Mouse (Mus musculus) gastrocnemius, adult 18-20 months (tissue): ENCODE measurements around the gene Ftsj1. TPM values are rescaled to one million over a fixed set of nuclear protein-coding genes. Genes with fewer than 3 reads are reported as not detected.

Experiments
- DNase-seq: peaks from one replicate; pipeline ENCODE4 v3.0.0; 2021; ENCODE audit warnings: low spot score
- long read RNA-seq, 2 experiments: library from polyadenylated mRNA; stranded (forward); transcript quantifications; one replicate each; pipeline ENCODE4 v2.0.0; 2021
- total RNA-seq, 2 experiments: library from RNA; stranded (reverse); gene quantifications; 2 replicates each; pipeline ENCODE4 v1.2.3; 2021

Gene Ftsj1
- 10 to 100 TPM; 13.3 to 14.0 TPM for total RNA-seq
- long read RNA-seq, experiment 1, transcript Ftsj1-203 (13 exons, 1,656 nt) = major isoform, 12 of 14 reads
- long read RNA-seq, experiment 1, partial matches to known transcripts = 0 of 14 reads
- long read RNA-seq, experiment 1, other reads (novel, unspliced or antisense) = 0 of 14 reads
- long read RNA-seq, experiment 2, transcript Ftsj1-203 (13 exons, 1,656 nt) = major isoform, 11 of 13 reads
- long read RNA-seq, experiment 2, partial matches to known transcripts = 1 of 13 reads
- long read RNA-seq, experiment 2, other reads (novel, unspliced or antisense) = 1 of 13 reads

DNA sequence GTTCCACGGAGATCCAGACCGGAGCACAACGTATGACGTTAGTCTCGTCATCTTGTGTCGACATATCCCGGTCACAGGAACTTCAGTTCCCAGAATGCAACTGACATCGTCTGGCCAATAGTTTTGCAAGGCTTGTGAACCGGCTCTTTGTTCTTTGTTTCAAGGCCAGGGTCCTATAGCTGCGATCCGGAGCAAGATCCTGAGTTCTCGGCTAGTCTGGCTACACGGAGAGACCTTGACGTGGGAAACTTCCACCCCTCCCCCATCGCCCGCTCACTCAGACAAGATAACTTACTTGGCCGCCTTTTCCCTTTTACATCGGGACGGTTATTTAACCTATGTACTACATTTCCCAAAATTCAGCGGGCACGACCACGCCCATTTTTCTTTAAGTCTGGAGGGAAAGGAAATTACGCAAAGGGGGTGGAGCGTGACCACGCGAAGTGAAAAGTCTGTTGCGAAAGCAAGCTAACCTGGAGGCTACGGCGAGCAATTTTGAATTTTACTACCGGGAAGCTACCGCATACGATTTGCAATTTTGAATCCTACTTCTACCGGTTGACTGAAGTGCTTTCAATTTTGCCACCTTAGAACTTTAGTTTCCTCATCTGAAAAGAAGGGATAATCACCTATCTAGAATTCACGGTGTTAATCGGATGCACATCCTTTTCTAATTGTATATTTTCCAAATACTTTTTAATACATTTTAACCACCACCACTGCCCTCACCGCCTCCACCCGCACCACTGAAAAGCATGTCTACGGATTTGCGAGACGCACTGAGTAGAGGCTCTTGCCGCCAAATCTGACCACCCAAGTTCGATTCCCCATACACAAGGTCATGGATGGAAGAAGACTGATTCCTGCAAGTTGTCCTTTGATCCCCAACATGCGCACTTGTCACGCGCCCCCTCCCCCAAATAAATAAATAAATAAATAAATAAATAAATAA lies at the start of gene Ftsj1:
Gene Ftsj1 (minus strand): TSS at position 73 of the 952 bp plus-strand sequence.
- peak; percentile 85 for DNase-seq

GRCm38 (mm10) chrX:8288621-8289020 lies 36.4 kb upstream of the Ftsj1 start:
- DNase-seq = no peak

GRCm38 (mm10) chrX:8274056-8274455 lies 21.9 kb upstream of the Ftsj1 start:
- no peak for DNase-seq

GRCm38 (mm10) chrX:8272000-8272399 lies 19.8 kb upstream of the Ftsj1 start:
- DNase-seq = no peak

- DNase-seq = no peak
Observed at GRCm38 (mm10) chrX:8271083-8271820, 19.0 kb upstream of the Ftsj1 start, which contains the start of gene Slc38a5. TSS of gene Slc38a5 (plus strand) at chrX:8271133.

DNA sequence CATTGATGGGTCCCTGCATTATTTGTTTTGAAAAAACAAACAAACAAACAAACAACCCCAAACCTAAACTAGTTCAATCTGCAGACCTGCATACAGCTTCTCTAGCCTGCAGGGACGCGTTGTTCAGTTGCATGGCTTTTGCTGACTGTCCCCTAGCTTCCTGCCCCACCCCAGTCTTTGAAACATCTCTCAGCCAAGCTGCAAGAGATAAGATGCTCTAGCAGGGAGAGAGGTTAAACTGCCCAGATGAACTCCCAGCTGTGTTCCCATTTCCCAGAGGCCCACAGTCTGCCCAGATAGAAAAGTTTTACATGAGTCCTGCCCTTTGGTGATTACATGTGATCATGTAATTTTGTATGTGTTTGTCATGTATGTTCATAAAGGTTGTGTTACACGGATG lies 12.0 kb upstream of the Ftsj1 start:
- no peak for DNase-seq

DNA sequence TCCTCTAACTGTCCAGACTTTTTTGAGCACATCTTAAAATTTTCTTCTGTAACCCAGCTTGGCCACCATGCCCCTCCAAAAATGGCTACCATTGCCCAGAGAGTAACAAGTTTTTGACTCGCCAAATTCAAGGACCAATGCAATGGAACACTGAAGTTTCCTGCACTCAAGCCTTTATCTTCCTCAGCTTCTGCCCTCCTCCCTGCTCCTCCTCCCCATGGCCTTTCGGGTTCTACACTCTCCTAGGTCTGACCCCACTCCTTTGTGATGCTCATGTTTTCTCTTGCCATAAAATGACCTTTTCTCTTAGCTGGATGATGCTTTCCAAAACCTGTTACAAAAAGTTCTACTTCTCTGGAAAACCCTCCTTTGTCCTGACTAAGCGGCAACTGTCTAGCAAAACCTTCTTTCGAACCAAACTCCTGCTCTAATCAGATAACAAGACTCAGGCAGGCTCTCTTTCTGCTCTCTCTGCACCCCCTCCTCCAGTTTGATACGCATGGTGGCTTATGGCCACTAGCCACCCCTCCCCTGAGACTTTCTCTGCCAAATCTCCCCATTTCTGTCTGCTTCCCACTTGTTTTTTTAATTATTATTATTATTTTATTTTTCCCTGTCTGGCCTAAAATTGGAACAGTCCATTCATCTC lies 11.1 kb upstream of the Ftsj1 start:
- no peak for DNase-seq

DNA sequence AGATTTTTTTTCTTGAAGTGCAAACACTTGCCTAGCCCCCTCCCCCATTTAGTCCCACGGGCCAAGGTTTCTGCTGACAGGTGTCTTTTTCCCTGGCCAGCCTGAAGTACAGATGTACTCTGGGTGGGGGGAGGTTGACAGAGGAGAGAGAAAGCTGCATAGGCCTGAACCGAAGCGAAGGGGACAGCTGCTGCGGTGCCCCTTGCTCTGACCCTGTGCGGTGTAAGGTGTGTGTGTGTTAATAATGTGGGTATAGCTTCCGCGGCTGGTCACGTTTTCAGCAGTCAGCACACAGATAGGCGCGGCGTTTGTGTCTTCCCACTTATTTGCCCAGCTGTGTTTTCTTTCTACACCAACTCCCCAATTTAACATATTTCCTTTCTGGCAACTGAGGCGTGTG lies 7.3 kb upstream of the Ftsj1 start:
- DNase-seq = no peak

- no peak for DNase-seq
Observed at GRCm38 (mm10) chrX:8255807-8256206, 3.6 kb upstream of the Ftsj1 start.

DNA sequence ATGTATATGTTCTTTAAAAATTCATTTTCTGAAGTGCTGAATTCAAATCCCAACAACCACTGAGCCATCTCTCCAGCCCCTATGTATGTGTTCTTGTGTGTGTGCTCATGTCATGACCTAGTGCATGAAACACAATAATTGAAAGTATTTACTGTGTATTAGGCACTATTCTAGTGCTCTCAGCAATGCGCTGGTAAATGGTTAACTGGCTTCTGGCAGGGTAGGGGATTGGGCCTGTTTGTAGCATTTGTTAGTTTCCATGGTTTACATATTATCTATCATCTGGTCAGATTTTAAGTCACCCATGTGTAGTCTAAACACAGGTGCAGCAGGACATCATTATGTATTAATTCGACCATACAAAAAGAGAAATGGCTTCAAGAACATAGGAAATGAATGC lies 1.5 kb upstream of the Ftsj1 start:
- no peak for DNase-seq

- DNase-seq = peak; percentile 1
Observed at GRCm38 (mm10) chrX:8251789-8252333, 345 bp downstream of the Ftsj1 start.

- DNase-seq = no peak
Observed at GRCm38 (mm10) chrX:8248542-8249120, 3.6 kb downstream of the Ftsj1 start.

- DNase-seq = no peak
Observed at GRCm38 (mm10) chrX:8247680-8248079, 4.5 kb downstream of the Ftsj1 start.

DNA sequence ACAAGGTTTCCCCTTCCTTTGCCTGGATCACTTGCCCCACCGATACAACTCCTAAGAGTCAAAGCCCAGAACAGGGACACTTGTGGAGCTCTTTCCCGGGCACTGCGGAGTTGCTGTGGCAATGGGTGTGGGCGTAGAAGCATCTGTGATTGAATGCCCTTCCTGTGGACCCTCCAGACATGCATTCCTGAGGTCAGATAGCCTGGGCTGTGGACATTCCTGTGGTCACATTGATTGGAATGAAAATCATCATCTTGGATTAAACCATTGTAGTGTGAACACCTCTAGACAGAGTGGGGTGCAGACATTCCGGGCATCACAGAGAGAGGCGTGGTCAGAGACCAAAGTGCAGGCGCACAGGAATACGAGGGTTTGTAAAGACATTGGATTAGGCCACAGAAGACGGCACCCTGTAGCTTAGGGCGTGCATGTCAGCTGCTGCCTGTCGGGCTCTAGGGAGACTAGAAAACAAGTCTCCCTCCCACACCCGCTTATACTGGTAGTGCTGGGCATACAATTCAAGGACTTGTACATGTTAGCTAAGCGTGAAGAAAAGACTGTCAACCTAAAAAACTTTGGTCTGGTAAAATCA lies 13.3 kb downstream of the Ftsj1 start:
- DNase-seq = no peak

GRCm38 (mm10) chrX:8236704-8237103 lies 15.5 kb downstream of the Ftsj1 start:
- DNase-seq = no peak

- DNase-seq = no peak
Observed at GRCm38 (mm10) chrX:8233602-8234001, 18.6 kb downstream of the Ftsj1 start.

DNA sequence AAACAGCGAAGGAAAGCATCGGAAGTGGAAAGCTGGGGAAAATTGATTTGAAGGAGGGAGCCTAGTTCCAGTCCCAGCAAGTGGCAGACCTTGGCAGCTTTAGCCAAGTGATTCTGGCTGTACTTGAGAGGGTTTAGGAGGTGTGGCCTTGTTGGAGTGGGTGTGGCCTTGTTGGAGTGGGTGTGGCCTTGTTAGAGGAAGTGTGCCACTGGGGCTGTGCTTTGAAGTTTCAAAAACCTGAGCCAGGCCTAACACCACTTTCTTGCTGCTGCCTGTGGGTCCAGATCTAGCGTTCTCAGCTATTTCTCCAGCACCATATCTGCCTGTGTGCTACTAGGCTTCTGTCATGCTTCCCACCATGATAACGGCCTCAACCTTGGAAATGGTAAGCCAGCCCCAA lies 21.9 kb downstream of the Ftsj1 start:
- no peak for DNase-seq

- no peak for DNase-seq
Observed at GRCm38 (mm10) chrX:8223473-8223872, 28.7 kb downstream of the Ftsj1 start.

DNA sequence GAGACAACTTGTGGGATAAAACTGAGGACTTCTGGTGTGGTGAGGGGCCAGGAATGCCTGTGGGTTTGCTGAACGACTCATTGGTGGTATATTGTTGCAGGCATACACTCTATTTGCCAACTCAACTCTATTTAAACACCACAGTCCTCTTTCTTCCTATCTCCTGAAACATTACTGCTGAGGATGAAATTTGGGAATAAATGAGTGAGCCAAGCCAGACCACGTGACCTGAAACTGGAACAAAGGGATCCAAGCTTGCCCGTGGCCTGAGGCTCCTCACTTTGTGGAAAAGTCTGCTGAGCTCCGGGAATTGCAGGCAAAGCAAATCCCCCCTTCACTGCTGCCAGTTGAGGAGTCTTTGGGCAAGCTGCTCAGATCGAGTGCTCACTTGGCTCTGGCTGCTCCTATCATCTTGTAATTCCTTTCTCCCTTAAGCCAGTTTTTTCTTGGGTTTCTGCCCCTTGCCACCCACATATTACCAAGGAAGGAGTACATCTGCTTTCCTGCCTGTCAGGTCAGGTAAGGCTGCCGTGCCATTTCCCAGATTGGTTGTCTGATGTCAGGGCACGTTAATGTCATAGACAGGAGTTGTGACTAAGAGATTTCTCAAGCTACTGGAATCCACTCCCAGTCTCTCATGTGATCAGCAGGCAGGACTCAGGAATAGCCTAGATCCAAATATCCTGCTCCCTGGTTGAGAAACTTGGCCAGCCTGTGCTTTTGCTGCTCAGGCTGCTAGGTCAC lies 29.4 kb downstream of the Ftsj1 start:
- peak; percentile 2 for DNase-seq

DNA sequence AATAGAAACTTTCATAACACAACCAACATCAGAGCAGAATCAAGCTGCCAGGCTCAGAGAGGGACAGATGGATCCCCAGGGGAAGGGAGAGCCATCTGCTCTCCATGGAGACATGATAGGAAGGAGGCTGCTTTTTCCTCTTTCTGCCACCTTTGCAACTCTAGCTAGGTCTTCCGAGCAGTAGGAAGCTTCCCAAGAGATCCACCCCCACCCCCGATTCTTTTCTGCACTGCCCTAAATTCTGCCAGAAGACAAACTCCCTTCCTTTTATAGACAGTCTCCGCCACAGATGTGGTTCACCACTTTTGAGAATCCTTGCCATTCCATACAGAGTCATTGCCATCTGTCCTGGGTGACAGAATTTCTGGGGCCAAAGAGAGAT lies 29.9 kb downstream of the Ftsj1 start:
- no peak for DNase-seq
